Mouse (Mus musculus): Measurements from ENCODE around the gene H2-T22.
A peak's percentile ranks its signal among the peaks of the same experiment; 100 is the strongest.
"Not testable (repeated sequence)": the region's sequence is repeated elsewhere in the genome, so short reads cannot be mapped to it uniquely, and the experiment has no call there.

The H2-T22 gene

DNA sequence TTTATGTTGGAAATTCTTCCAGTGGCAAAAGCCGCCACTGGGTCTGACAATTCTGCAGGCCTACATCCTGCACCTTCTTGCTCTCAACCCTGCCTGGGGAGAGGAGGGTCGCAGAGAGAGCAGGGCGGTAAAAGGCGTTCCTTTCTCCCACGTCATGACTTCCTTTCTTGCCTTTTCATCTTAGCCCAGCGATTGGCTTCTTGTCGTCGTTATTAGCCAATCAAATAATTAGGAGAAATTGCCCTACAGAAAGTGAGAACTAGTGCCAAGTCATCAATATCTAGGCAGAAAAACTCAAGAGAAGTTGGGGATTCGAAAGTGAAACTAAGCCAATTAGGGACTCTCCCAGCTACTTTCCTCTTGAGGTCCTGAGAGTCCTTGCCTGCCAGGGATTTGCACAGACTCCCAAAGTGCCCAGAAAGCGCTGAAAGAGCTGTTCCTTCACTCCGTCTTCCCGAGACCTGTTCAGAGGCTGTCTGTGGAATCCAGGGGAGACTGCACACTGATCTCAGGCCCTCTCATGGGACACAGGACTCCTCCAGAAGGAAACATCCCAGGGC is at the start of gene H2-T22, which contains the start of gene Gm6034:
H2-T22 (minus strand) TSS at position 138 of the 560 bp plus-strand sequence.
Gm6034 (plus strand) TSS at position 352 of the 560 bp plus-strand sequence.
- peak; percentile 83 for DNase-seq (ENCODE audit: low read depth, low spot score)

DNA sequence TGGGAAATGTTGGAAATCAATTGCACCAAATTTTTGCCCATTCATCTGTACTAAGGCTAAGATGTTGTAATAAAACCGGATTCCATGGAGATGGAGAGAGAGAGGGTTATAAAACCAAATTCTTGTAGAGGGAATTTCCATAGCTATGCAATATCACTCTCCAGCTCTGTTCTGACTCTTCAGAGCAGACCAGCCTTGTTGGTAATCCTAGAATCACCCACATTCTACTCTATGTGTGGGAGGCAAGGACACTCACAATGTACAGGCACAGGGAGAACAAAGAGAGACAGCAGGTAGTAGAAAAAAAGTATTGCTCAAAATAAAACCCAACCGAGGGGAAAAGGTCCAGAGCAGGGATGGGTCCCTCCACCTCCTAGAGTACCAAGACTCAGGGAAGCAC is 49.4 kb upstream of the H2-T22 start:
- not testable (repeated sequence) for DNase-seq (ENCODE audit: low read depth, low spot score)

DNA sequence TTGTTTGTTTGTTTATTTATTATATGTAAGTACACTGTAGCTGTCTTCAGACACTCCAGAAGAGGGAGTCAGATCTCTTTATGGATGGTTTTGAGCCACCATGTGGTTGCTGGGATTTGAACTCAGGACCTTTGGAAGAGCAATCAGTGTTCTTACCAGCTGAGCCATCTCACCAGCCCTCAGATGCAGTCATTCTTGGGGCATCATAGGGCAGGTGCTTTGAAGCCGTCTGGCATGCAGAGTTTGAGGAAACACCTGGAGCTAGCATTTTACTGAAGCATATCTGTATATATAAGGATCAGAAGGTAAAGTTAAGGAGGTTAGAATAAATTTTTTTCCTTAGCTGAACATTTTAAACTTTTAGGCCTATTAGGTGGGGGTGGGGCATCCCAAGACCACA is 43.4 kb upstream of the H2-T22 start:
- DNase-seq (ENCODE audit: low read depth, low spot score) = not testable (repeated sequence)

DNA sequence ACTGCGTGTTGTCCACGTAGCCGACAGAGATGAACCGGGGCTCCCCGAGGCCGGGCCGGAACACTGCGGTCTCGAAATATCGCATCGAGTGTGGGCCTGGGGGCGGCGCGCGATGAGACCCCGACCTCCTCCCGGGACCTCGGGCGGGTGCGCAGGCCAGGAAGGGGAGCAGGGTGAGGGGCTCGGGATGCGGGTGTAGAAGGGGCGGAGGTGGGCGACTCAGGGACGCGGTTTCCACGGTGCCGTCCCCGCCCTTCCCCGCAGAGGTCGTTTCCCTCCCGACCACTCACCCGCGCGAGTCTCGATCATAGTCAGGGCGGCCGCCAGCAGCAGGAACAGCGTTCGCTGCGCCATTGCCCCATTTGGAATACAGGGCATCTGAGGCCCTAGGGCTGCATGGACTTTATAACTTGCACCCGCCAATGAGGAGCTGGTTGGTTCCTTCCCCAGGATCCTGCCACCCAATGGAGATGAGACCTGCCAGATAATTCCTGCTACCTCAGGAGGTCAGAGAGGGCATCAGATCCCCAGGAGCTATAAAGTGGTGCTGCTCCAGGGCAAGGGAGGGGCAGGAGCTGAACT is 41.4 kb upstream of the H2-T22 start:
- peak; percentile 54 for DNase-seq (ENCODE audit: low read depth, low spot score)

DNA sequence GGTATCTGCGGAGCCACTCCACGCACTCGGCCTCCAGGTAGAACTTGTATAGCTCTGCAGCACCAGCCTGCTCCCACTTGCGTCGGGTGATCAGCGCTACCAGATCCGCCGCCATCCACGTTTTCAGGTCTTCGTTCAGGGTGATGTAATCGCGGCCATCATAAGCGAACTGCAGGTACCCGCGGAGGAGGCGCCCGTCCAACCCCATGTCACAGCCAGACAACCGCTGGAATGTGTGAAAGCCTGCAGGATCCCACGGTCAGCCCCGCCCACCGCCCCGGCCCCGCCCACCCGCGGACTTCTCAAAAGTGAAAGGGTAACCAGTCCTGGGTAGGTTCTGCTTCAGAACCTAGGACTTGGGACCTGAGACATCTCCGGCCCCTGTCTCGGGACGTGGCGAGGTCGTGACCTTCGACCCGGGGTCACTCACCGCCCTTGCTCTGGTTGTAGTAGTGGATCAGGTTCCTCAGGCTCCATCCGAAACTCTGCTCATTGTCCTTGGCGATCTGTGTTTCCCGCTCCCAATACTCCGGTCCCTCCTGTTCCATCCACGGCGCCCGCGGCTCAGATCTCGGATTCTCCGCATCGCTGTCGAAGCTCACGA is 40.8 kb upstream of the H2-T22 start:
- peak; percentile 94 for DNase-seq (ENCODE audit: low read depth, low spot score)

DNA sequence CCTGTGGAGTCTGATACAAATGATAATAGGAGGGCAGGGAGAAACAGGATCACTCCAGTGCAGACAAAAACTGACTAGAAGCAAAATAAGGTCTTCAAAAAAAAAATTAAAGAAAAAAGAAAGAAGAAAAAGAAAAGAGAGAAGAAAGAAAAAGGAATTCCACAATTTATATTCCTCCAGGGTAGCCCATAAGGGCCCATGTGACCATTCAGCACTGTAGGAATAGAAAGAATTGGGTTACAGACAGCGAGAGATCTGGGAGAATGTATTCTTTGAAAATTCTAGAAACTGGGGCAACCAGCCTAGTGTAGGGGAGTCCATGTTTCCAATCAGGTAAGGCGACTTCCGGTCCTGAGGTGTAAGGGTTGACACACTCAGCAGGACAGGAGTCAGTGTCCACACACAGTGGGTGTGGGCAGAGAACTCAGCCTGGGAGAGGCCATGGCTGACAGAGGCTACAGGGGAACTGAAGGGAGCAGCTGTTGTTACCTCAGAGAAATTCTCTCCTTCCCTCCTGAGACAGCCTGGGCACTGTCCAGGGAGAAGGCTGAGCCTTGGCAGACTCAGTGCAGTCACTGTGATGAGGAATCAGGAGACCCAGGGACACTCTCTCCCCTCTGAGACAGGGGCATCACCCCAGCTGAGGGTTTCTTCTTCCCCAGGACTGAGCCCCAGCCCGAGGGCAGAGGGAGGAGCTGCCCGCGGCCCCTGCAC is 40.1 kb upstream of the H2-T22 start:
- not testable (repeated sequence) for DNase-seq (ENCODE audit: low read depth, low spot score)

DNA sequence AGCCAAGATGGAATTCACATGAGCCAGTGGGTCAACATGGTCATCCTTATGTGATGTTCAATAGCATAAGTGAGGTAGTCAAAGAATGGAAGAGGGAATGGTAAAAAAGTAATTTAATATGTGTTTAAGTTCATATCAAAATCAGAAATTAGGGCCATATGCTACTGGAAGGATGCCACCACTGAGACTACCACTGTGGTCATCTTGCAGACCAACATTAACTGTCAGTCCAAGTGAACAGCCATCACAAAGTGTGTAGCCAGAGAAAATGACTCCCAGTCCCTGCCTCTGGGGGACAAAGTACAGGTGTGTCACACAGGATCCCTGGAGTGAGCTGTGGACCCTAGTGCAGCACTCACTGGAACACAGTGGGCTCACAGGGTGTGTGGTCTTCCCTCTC is 39.4 kb upstream of the H2-T22 start:
- DNase-seq (ENCODE audit: low read depth, low spot score) = not testable (repeated sequence)

DNA sequence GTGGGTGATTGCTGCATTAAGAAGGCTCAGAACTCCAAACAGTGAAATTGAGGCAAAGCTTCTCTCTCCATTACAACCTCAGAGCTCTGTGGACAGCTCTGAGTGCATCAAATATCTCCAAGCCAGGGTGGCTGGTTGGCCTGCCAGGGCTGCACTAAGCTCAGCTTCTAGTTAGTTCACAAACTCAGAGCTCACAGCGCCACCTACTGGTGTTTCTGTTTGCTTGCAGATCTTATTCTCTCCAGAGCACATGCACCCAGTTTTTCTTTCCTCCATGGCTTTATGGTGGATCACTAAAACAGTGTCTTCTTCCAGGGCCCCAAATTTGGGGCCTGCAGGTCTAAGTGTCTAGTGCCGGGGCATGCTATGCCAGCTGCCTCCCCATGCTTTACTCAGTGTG is 18.3 kb upstream of the H2-T22 start:
- peak; percentile 93 for DNase-seq (ENCODE audit: low read depth, low spot score)

DNA sequence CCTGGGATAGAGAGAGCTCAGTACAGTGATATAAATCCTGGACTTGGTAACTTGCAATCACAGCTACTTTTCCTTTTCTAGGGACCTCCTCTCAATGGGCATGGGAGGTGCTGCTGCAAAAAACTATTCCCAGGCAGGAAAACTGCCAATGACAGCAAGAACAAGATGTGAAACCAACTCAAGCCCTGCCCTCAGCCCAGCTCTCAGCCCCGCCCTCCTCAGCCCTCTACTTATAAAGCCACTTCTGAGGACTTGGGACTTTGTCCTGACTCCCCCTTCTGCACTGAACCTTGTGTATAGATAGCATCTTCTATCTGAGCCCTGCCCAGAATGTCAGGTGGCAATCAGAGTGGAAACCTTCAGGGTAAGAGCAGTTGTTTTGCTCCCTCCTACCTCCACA is 15.8 kb upstream of the H2-T22 start, which contains the start of gene Gm11127:
Gm11127 (minus strand) TSS at position 10 of the 400 bp plus-strand sequence.
- not testable (repeated sequence) for DNase-seq (ENCODE audit: low read depth, low spot score)

DNA sequence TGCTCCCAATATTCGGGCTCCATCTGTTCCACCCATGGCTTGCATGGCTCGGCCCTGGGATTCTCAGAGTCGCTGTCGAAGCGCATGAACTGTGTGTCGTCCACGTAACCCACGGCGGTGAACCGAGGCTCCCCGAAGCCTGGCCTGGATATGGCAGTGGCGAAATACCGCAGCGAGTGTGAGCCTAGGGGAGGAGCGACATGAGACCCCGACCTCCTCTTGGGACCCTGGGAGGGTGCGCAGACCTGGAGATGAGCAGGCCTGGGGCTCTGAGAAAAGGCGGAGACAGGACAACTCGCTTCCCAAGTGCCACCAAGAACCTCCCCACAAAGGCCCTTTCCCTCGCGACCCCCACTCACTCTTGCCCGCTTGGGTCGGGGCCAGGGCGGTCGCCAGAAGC is 15.4 kb upstream of the H2-T22 start:
- DNase-seq (ENCODE audit: low read depth, low spot score) = not testable (repeated sequence)

DNA sequence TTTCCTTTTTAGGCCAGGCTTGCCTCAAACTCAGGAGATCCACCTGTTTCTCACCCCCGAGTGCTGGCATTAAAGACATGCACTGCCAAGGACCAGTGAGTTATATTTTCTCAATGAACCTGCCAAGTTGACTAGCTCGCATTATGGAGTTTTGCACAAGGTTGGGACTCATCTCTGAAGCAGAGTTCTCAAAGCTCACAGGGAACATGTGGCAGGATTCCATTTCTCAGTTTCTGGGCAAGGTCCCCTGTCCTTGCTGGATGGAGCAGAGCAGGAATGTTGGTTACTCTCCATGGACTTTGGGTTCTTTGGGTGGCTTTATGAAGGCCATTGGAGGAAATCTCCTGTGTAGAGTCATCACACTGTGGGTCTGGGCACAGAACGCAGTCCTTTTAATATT is 739 bp upstream of the H2-T22 start:
- no peak for DNase-seq (ENCODE audit: low read depth, low spot score)

DNA sequence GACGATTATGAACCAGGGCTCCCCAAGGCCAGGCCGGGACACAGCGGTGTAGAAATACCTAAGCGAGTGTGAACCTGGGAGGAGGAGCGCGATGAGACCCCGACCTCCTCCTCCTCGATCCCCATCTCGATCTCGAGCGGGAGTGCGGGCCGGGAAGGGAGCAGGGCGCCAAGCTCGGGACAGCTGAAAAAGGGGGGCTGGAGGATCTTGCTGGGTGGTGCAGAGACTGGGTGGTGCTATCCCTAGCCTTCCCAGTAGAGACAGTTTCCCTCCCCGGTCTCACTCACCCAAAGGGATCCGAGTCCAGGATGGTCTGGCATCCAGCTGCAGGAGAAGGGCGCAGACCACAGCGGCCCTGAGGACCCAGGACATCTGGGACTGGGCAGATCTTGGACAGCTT is 492 bp downstream of the H2-T22 start:
- DNase-seq (ENCODE audit: low read depth, low spot score) = not testable (repeated sequence)

DNA sequence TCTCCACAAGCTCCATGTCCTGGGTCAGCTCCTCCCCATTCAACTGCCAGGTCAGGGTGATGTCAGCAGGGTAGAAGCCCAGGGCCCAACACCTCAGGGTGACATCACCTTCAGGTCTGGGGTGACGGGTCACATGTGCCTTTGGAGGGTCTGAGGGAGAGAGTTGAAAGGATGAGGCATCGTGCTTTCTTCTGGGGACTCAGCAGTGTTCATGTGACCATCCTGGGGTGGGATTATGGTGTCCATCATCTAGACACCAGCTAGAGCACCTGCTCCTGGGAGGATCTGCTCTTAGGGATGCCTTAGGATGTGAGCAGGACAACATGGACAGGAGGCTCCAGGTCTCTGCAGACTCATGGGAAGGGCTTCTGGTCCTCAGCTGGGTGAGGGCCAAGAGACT is 1.9 kb downstream of the H2-T22 start:
- DNase-seq (ENCODE audit: low read depth, low spot score) = not testable (repeated sequence)

DNA sequence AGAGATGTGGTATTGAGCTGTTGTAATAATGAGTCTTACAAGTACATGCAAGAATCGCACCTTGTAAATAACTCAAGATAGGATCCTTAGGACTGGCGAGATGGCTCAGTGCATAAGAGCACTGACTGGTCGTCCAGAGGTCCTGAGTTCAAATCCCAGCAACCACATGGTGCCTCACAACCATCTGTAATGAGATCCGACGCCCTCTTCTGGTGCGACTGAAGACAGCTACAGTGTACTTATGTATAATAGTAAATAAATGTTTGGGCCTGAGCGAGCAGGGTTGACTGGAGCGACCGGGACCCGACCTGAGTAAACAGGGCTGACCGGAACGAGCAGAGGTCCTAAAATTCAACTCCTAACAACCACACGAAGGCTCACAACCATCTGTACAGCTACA is 6.4 kb downstream of the H2-T22 start:
- not testable (repeated sequence) for DNase-seq (ENCODE audit: low read depth, low spot score)

DNA sequence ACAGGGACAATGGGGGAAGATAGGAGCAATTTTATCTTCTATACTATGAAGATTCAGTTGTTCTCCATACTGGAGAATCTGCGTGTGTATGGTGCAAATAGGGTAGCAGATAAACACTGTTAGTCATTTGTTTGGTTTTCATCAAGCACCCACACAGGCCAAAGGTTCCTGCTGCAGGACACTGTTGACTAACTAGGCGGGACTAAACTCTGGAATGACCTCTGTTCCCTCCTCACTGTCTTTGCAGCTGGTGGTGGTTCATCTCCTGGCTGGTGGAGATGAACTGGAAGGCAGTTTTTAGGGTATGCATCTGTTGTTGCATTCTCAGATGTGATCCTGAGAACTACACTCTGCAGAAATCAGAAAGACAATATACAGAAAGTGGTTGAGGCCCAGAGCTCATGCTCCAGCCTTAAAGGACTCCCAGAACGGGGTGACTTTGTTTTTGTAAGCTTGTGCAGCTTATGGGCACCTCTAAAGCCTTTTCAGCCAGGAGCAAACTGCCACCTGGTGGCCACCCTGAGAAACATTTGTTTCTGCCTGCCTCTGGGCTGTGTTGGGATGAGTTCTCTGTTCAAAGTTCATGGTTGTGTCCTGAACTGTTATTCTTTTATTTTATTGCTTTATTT is 7.4 kb downstream of the H2-T22 start:
- DNase-seq (ENCODE audit: low read depth, low spot score) = not testable (repeated sequence)

DNA sequence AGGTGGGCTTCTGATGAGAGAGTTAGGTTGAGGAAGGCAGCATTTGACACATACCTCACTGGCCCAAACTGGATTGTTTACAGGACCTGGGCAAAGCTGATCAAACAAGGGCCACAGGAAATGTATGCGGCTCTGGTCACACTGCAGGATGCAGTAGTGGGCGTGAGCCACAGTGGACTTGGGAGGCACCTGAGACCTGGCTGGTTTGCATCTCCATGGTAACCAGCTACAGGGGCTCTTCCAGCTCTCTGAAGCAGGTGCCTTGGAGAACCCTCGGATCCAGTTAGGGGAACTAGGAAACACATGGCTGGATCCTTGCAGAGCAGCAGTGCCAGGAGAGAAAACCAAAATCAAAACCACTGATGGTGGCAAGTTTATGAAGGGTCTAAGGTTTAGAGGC is 8.0 kb downstream of the H2-T22 start:
- DNase-seq (ENCODE audit: low read depth, low spot score) = not testable (repeated sequence)

DNA sequence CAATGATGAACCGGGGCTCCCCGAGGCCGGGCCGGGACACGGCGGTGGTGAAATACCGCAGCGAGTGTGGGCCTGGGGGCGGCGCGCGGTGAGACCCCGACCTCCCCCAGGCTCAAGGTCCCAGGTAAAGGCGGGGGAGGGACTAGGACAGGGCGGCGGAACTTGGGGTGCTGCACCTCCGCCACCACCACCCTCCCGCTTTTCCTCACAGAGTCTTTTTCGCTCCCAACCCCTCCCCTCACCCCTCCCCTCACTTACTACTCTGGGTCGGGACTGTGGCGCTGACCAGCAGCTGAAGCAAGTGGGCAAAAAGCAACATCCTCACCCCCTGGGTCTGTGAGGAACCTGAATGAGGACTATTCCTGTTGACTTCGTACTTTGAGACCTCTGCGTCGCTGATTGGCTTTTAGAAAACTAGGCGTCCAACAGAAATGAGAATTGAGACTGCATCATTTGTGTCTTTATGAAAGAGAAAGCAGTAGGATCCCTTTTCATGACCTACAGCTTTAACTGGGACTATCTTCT is 10.1 kb downstream of the H2-T22 start, which contains the start of gene H2-T23:
H2-T23 (minus strand) TSS at position 505 of the 525 bp plus-strand sequence.
- peak; percentile 67 for DNase-seq (ENCODE audit: low read depth, low spot score)

DNA sequence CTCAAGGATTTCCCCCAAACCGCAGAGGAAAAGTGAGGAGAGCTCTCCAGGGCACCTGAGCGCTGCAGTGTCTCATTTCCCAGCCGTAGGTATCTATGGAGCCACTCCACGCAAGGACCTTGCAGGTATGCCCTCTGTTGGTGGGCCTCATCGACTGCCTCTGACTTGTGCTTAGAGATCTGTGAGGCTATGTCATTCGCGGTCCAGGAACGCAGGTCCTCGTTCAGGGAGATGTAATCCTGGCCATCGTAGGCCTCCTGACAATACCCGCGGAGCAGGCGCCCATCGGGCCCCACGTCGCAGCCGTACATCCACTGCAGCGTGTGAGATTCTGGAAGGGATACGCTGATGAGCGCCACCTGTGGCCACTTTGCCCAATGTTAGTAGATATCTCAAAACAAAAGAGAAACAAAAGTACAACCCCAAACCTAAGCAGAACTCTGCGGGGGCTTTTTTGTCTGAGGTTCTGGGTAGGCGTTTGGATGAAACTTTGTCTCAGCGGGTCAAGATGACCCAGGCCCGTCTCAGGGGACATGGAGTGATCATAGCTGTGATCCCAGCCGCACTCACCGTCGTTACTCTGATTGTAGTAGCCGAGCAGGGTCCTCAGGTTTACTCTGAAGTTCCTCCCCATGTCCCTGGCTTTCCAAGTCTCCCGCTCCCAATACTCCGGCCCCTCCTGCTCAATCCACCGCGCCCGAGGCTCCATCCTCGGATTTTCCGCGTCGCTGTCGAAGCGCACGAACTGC is 10.8 kb downstream of the H2-T22 start:
- DNase-seq (ENCODE audit: low read depth, low spot score) = peak; percentile 56

DNA sequence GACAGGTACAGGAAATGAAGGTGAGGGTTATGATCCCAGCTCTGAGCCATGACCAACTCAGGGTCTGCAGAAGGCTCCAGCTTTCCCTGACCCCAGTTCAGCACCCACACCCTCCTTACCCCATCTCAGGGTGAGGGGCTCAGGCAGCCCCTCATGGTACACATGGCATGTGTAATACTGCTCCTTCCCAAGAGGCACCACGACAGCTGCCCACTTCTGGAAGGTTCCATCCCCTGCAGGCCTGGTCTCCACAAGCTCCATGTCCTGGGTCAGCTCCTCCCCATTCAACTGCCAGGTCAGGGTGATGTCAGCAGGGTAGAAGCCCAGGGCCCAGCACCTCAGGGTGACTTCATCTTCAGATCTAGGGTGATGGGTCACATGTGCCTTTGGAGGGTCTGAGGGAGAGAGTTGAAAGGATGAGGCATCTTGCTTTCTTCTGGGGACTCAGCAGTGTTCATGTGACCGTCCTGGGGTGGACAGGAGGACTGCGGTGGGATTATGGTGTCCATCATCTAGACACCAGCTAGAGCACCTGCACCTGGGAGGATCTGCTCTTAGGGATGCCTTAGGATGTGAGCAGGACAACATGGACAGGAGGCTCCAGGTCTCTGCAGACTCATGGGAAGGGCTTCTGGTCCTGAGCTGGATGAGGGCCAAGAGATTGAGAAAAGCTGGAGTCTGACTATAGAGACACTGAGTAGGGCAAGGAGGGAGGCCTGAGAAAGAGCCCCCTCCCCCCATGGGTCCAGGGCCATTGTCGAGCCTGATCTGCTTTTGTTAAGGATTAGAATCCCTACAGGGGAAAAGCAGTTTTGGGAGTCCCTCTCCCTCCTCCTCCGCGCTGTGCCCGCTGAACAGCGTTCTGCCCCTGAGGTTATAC is 11.6 kb downstream of the H2-T22 start:
- DNase-seq (ENCODE audit: low read depth, low spot score) = not testable (repeated sequence)

All from R1 (cell line).